Mouse (Mus musculus): ENCODE data around the gene Paqr5.

Paqr5 gene

DNA sequence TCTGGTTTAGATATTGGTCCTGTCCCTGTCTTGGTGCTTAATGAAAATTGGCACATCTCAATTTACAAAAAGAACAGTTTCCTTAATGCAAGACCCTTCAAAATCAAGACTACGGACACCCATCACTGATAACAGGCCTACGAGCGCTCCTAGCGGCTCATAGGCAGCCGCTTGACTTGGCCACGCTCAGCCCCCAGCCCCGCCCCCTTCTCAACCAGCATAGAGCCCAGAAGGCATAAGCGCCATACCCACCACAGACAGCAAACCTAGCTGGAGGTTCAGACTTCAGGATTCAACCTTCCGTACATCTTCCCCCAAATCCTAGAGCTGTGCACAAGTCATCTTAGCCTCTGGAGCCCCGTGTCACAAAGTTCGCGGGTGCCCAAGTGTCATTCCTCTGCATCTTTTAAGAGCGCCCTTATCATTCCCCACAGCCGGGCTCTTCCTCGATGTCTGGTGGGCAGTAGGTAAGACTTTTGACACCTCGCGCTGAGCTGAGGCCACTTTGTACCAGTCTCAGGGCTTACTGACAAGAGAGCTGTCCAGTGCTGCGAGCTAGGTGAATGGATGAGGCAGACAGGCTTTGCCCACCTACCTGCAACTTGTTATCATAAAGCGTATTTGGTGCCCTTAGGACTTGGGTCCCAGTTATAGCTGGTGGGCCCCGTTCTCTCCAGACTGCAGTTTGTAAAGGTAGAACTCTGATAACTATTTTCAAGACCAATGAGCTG is 116.0 kb downstream of the Paqr5 start:
- no peak for DNase-seq (ENCODE audit: low spot score in 2 of 2)

DNA sequence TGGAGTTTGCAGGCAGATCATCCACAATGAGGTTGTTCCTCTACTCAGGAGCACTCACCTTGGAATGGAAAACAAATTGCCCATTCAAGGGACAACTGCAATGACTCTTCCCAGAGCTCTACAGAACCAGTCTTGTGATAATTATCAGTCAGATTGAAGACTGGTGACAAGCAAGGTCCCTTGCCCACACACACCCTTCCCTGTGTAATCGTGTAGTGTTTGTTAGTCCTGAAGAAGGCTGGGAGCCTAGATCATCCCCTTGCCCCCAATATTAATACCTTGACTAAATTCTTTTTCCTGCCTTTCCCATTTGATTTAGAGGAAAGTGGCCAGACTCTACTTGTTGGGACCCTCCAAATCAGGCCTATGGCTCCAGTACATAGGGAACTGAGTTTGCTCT is 117.0 kb downstream of the Paqr5 start:
- DNase-seq (ENCODE audit: low spot score in 2 of 2), result no peak

GRCm38 (mm10) chr9:61908832-61909407 is 117.7 kb downstream of the Paqr5 start:
- DNase-seq (ENCODE audit: low spot score in 2 of 2), result no peak

DNA sequence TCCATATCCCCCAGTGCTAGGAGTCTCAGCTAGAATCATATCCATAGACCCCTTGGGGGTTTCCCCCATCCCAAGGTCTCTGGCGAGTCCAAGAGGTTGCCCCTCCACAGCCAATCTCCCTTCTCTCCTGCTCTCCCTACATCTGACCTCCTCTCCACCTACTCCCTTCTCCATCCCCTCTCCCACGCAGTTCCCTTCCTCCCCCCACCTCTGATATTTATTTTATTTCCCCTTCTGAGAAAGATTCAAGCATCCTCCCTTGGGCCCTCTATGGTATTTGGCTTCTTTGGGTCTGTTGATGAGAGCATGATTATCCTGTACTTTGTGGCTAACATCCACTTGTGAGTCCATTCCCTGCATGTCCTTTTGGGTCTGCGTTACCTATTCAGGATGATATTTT is 118.3 kb downstream of the Paqr5 start:
- no peak for DNase-seq (ENCODE audit: low spot score in 2 of 2)

DNA sequence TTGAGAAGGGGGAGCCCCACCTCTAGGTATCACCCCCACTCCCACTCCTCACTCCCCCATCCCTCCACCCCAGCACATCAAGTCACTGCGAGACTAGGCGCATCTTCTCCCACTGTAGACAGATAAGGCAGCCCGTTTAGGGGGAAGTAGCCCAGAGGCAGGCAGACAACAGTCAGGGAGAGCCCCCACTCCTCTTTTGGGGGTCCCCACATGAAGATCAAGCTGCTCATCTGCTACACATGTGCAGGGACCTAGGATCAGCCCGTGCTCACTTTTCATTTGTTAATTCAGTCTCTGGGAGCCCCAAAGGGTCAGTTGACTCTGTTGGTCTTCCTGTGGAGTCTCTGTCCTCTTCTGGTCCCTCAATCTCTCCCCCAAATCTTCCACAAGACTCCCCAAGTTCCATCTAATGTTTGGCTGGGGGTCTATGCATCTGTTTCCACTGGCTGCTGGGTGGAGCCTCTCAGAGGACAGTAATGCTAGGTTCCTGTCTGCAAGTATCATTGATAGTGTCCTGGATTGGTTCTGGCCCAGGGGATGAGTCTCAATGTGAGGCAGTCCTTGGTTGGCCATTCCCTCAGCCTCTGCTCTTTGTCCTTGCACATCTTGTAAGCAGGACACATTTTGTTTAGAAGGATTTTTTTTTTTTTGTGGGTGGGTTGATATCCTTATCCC is 118.9 kb downstream of the Paqr5 start:
- no peak for DNase-seq (ENCODE audit: low spot score in 2 of 2)

DNA sequence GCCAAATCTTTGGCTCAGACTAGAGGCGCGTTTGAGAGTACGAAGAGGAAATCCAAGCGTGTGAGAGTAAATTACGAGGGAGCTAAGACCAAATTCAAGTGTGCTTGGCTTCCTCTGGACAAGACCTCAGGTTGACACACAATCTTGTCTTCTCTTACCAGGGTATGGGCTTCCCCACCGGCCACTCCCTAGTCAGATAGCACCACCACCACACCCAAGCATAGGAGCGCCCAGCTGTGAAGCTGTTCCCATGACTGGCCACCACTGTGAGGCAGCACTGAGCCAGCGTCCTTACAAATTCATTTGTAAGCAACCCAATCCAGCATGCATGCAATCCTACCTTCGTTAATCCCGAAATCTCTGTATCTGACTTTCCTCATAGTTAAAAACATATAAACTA is 119.7 kb downstream of the Paqr5 start:
- DNase-seq (ENCODE audit: low spot score in 2 of 2), result no peak

GRCm38 (mm10) chr9:61905576-61905975 is 121.1 kb downstream of the Paqr5 start:
- DNase-seq (ENCODE audit: low spot score in 2 of 2), result no peak

DNA sequence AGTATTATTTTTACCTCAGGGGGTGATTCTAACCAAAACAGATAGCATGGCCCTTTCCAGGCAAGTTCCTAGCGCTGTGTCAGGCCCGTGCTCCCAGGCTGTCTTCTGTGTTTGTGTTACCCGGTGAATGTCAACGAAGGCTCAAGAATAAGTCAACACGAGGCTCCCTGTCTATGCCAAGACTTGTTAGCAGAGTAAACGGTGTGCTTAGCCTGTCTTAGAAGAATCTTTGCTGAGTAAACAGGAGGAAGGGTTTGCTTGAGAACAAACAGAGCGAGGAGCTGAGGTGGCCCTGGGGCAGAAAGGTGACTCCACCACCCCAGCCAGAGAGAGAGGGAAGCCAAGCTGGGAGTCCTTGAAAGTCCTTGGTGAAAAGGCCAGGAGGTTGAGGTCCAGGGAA is 122.5 kb downstream of the Paqr5 start:
- DNase-seq (ENCODE audit: low spot score in 2 of 2), result peak in 1 of 2 experiments; percentile 59

Data from urinary bladder, adult 18-20 months (tissue).